Mouse (Mus musculus) lung, postnatal 0 days (tissue): ENCODE results near the gene Ccl5.

Experiments used
- CTCF ChIP-seq: IDR thresholded peaks from 2 replicates; pipeline ENCODE4 v1.5.1; 2016; ENCODE audit warnings: antibody characterized with exemption, mild to moderate bottlenecking
- EP300 ChIP-seq: IDR thresholded peaks from 2 replicates; pipeline ENCODE4 v1.6.1; 2016; ENCODE audit warnings: antibody characterized with exemption, mild to moderate bottlenecking, control low read depth

DNA sequence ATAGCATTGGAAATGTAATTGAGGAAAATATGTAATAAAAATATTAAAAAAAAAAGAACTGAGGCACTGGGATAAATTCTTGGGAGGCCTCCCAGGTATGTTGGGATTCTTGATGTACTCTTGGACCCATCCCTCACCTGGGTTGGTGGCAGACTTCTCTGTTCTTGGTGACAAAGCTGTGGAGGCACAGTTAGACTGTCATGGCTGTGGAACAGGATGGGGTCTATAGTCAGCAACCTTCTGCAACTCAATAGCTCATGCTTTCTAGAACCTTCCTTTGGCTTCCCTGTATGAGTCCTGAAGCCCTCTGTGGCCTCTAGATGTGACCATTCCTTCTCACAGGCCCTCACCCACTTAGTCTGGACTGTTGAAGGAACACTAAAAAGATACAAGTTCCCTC is 36.3 kb upstream of the Ccl5 start:
- TF ChIP-seq EP300: no peak
- no peak for TF ChIP-seq CTCF
